In genomic region chr6:115993463-115994145, GRCm38 (mm10) we compare ENCODE assay signal across 9 mouse cellular contexts. TPM values are rescaled to one million over a fixed set of nuclear protein-coding genes. Genes with fewer than 3 reads are reported as not detected.
A peak's percentile ranks its signal among the peaks of the same experiment; 100 is the strongest.
DNase-seq lines count a peak whose midpoint lies in the region; ATAC-seq lines count a peak whose summit lies in the region.
"Had no signal": no experiment of that assay in that cellular context is flagged by ENCODE, and none has a peak within 500 bp of the region (broad histone marks: within the 10 kb centered on the region; RNA-seq: fewer than 3 reads in every experiment).

No protein-coding gene starts in this region.

- under 1% methylated on average over 86 of the region's 86 CpGs for WGBS in lung, embryonic 15.5 days
- WGBS in hindbrain, embryonic 11.5 days = 3% methylated on average over 83 of the region's 86 CpGs

- H3K4me1 ChIP-seq in lung, embryonic 15.5 days = peaks cover 79% of the 10 kb centered on the region
- peaks cover 21% of the 10 kb centered on the region for H3K4me1 ChIP-seq in hindbrain, embryonic 11.5 days (replicated peaks; ENCODE audit: control insufficient read depth, insufficient read depth, low read length)

- peak overlapping the region; percentile 86 for H3K4me2 ChIP-seq in lung, embryonic 15.5 days
- peak overlapping the region; percentile 84 for H3K4me2 ChIP-seq in hindbrain, embryonic 11.5 days (replicated peaks; ENCODE audit: low read depth, low read length)

- no peaks in the 10 kb centered on the region for H3K36me3 ChIP-seq in lung, embryonic 15.5 days
- H3K36me3 ChIP-seq in hindbrain, embryonic 11.5 days (ENCODE audit: control insufficient read depth, insufficient read depth, low read length) = no peaks in the 10 kb centered on the region

- H3K9me3 ChIP-seq in lung, embryonic 15.5 days = no peaks in the 10 kb centered on the region
- no peaks in the 10 kb centered on the region for H3K9me3 ChIP-seq in hindbrain, embryonic 11.5 days (ENCODE audit: control insufficient read depth, low read length)

- H3K4me3 ChIP-seq in lung, embryonic 15.5 days = peak overlapping the region; percentile 60
- peak overlapping the region; percentile 46 for H3K4me3 ChIP-seq in hindbrain, embryonic 11.5 days (ENCODE audit: low read depth, low read length)

- H3K9ac ChIP-seq in lung, embryonic 15.5 days = peak overlapping the region; percentile 75
- H3K9ac ChIP-seq in hindbrain, embryonic 11.5 days (ENCODE audit: low read depth, low read length) = peak overlapping the region; percentile 40; the same call in 1 of the 2 replicates

- peaks cover 26% of the 10 kb centered on the region for H3K27me3 ChIP-seq in lung, embryonic 15.5 days
- peaks cover 31% of the 10 kb centered on the region for H3K27me3 ChIP-seq in hindbrain, embryonic 11.5 days (ENCODE audit: control insufficient read depth, insufficient read depth, low read length)

- no peak for ATAC-seq in lung, embryonic 15.5 days (ENCODE audit: borderline replicate concordance, extremely low read depth, low FRiP score, low TSS enrichment)
- ATAC-seq in hindbrain, embryonic 11.5 days (ENCODE audit: low FRiP score) = no peak
- ATAC-seq in activated CD4-positive, CD25-positive, alpha-beta regulatory T cell, adult 4 months = no peak

- peak overlapping the region; percentile 95 for H3K27ac ChIP-seq in lung, embryonic 15.5 days
- H3K27ac ChIP-seq in hindbrain, embryonic 11.5 days (ENCODE audit: low read depth, low read length) = 0 out of 2 replicates have a peak overlapping the region, but pooled peaks have one; percentile 17

- peak; percentile 69 to 89 for DNase-seq in adrenal gland, adult (ENCODE audit: inconsistent age in 2 of 2, low spot score in 1 of 2)
- no peak for DNase-seq in adrenal gland, postnatal 4 days (ENCODE audit: low spot score in 2 of 2)
- DNase-seq in lung, postnatal 25 days (ENCODE audit: low spot score) = no peak
- peak; percentile 58 for DNase-seq in hindbrain, embryonic 11.5 days (ENCODE audit: low spot score)
- DNase-seq in lung, postnatal 36 days = peak; percentile 41
- peak; percentile 71 for DNase-seq in thymus, postnatal 14 days

RNA-seq across cellular contexts. Expression of gene Plxnd1, which starts 1.2 kb away (rescaled TPM):
- total RNA-seq in adrenal gland, postnatal 4 days (2021) = 100 to 1,000 TPM; 237 to 271 TPM
- polyA plus RNA-seq in lung, embryonic 15.5 days (2015; fragmentation: Nextera tagmentation; extraction: Ambion mirVana) = 49.2 and 53.5 TPM in 2 replicates
- 17.5 and 18.8 TPM in 2 replicates for polyA plus RNA-seq in hindbrain, embryonic 11.5 days (2014; fragmentation: Nextera tagmentation; extraction: Ambion mirVana)
- polyA plus RNA-seq in activated CD4-positive, CD25-positive, alpha-beta regulatory T cell, adult 4 months (2017; shearing (Covaris generic)) = 10 to 100 TPM; 10.6 to 10.8 TPM

RNA-seq across cellular contexts. Expression of gene H1foo, which starts 48.9 kb away (rescaled TPM):
- total RNA-seq in adrenal gland, postnatal 4 days (2021) = not detected
- polyA plus RNA-seq in lung, embryonic 15.5 days (2015; fragmentation: Nextera tagmentation; extraction: Ambion mirVana) = not detected in 2 replicates
- polyA plus RNA-seq in hindbrain, embryonic 11.5 days (2014; fragmentation: Nextera tagmentation; extraction: Ambion mirVana) = not detected in 2 replicates
- under 1 TPM in 1 of 2 experiments, not detected in 1; 0.52 TPM for polyA plus RNA-seq in activated CD4-positive, CD25-positive, alpha-beta regulatory T cell, adult 4 months (2017; shearing (Covaris generic))
- total RNA-seq: hematopoietic stem cell, adult 5-6 weeks had no signal

Comparison
In these comparisons a context has a peak if more than half of its experiments do, and no peak if none do; other contexts are left out.
1. DNase-seq: peak in adrenal gland, adult (2 of 2), hindbrain, embryonic 11.5 days (single experiment), lung, postnatal 36 days (single experiment) and thymus, postnatal 14 days (single experiment); none in adrenal gland, postnatal 4 days (0 of 2) and lung, postnatal 25 days (single experiment).